Mouse (Mus musculus) Patski (cell line): Measurements from ENCODE around the gene Nab2. TPM values are rescaled to one million over a fixed set of nuclear protein-coding genes. Genes with fewer than 3 reads are reported as not detected.
"Not testable (repeated sequence)": the region's sequence is repeated elsewhere in the genome, so short reads cannot be mapped to it uniquely, and the experiment has no call there.

Experiments
- ATAC-seq: fragments of 100-300 bp; one replicate; pipeline ENCODE4 v1.8.0; 2021
- CTCF ChIA-PET: fragments of 350-600 bp; sonication (Branson Sonifier 250); formaldehyde crosslinking; loops from one replicate; lab custom pipeline; 2022; ENCODE audit warnings: inconsistent platforms; lab: Charles Lee
- POLR2A ChIA-PET: fragments of 350-600 bp; sonication (Branson Sonifier 250); formaldehyde crosslinking; loops from one replicate; lab custom pipeline; 2022; ENCODE audit warnings: antibody characterized with exemption, inconsistent platforms; lab: Charles Lee
- DNase-seq: peaks from one replicate; pipeline ENCODE4 v3.0.0-alpha.2; 2011; ENCODE audit warnings: low read depth, low spot score
- H3K27me3 ChIP-seq: fragments of 371-371 bp; one replicate; pipeline ENCODE4 v1.5.1; 2021
- CTCF ChIP-seq: fragments of 100-300 bp; IDR thresholded peaks from one replicate; pipeline ENCODE4 v1.5.1; 2021
- in situ Hi-C: fragments of 300-500 bp; cut with MboI; formaldehyde crosslinking; loops from 3 replicates; pipeline ENCODE4 v1.11.1; 2018; ENCODE audit warnings: low pct_unique_long_range_greater_than_20kb, mixed read lengths
- polyA plus RNA-seq: library from polyadenylated mRNA; unstranded; gene quantifications from one replicate; pipeline ENCODE4 v1.2.3, GENCODE M21; 2021

The Nab2 gene
- polyA plus RNA-seq, 1 experiment from 2014 or later = 31.8 TPM

DNA sequence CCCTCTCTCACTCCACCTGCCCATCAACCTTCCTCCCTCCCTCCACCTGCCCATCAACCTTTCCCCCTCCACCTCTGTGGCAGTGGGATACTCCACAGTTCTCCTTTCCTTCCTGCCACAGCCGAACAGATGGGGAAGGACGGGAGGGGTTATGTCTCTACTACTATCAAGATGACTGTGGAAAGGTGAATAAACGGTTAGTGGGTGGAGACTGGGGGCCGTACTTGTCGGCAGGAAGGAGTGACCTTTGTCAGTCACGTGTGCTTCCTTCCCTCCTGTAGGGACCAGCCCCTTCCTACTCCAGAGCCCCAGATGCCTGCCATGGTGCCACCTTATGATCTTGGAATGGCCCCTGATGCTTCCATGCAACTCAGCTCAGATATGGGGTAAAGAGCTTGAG is 10.3 kb downstream of the Nab2 start:
- DNase-seq (no peak), ATAC-seq (no peak)
- no peak for TF ChIP-seq CTCF
- POLR2A ChIA-PET = no interaction called here
- in situ Hi-C loops = loop anchor here (25.0 kb wide), 3 partner anchors 371 to 1254 kb away; partner anchors contain the start of genes Bloc1s1, Cd63, Cdk4 and March9
- CTCF ChIA-PET = no interaction called here
- H3K27me3 ChIP-seq = no peaks in the 10 kb centered on the region

- DNase-seq, POLR2A ChIA-PET, ATAC-seq, H3K27me3 ChIP-seq, CTCF ChIA-PET: not testable (repeated sequence)
- in situ Hi-C loops = loop anchor here (25.0 kb wide), 3 partner anchors 370 to 1255 kb away; partner anchors contain the start of genes Bloc1s1, Cd63, Cdk4 and March9
Measured at GRCm38 (mm10) chr10:127657617-127658016, 10.8 kb downstream of the Nab2 start.

DNA sequence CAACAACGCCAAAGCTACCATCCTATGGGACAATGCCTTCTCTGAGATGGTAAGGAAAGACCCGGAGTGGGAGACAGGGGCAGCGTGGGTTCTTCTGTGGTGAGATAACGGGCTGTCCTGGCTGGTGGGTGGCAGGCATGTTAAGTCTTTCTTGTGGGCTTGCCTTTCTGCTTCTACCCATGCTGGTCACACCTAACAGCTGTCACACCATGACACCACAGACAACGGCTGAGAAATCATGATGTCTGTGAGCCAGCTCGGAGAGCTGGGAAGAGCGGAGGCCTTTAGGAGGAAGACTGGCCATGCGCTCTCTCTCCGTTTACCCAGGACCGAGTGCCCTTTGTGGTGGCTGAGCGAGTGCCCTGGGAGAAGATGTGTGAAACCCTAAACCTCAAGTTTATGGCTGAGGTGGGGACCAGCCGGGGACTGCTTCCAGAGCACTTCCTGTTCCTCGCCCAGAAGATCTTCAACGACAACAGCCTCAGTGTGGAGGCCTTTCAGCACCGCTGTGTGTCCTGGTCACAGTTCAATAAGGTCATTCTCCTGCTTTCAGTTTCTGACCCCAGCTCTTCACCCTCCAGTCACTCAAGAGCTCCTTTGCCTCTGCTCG is 13.3 kb downstream of the Nab2 start:
- no peak for DNase-seq
- no peaks in the 10 kb centered on the region for H3K27me3 ChIP-seq
- ChIA-PET POLR2A (interaction anchor here (0.9 kb wide), 1 partner anchor 12 kb away, joined by 3 read pairs; the partner anchor contains the start of gene Stat6), CTCF (no interaction called here)
- no peak for ATAC-seq
- in situ Hi-C loops = loop anchor here (25.0 kb wide), 3 partner anchors 368 to 1257 kb away; partner anchors contain the start of genes Bloc1s1, Cd63, Cdk4 and March9
- no peak for TF ChIP-seq CTCF

- in situ Hi-C loops = loop anchor here (25.0 kb wide), 3 partner anchors 366 to 1259 kb away; partner anchors contain the start of genes Bloc1s1, Cd63, Cdk4 and March9
- ChIA-PET POLR2A (no interaction called here), CTCF (no interaction called here)
- H3K27me3 ChIP-seq = no peaks in the 10 kb centered on the region
- ATAC-seq (no peak), DNase-seq (no peak)
- TF ChIP-seq CTCF = no peak
Measured at GRCm38 (mm10) chr10:127652906-127653638, 15.3 kb downstream of the Nab2 start.

DNA sequence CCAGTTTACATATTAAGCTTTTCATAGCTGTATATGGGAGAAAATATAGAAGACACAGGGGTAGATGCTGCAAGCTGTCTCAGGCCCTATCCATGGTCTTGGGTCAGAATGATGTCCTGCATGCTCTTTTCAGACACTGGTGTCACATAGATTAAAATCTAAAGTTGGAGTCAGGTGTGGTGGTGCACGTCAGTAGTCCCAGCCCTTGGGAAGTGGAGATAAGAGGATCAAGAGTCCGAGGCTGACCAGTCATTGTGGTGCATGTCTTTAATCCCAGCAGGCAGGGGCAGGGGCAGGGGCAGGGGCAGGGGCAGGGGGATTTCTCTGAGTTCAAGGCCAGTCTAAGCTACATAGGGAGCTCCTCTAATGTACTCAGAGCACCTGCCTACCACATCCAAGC is 22.6 kb downstream of the Nab2 start:
- in situ Hi-C loops = no loop called here
- H3K27me3 ChIP-seq = no peaks in the 10 kb centered on the region
- ChIA-PET CTCF (interaction anchor here (1.5 kb wide), 1 partner anchor 15 kb away, joined by 5 read pairs; no protein-coding TSS in a partner anchor), POLR2A (interaction anchor here (1.1 to 3.9 kb wide), 2 partner anchors 16 to 128 kb away, joined by 4 to 25 read pairs; no protein-coding TSS in a partner anchor)
- TF ChIP-seq CTCF = no peak
- ATAC-seq (no peak), DNase-seq (no peak)

- no peaks in the 10 kb centered on the region for H3K27me3 ChIP-seq
- ATAC-seq = peak; percentile 68
- no peak for DNase-seq
- ChIA-PET CTCF (interaction anchor here (0.7 to 2.2 kb wide), 5 partner anchors 20 to 33 kb away, joined by 3 to 7 read pairs (median 5); no protein-coding TSS in a partner anchor), POLR2A (interaction anchor here (1.0 to 3.9 kb wide), 8 partner anchors 12 to 27 kb away, joined by 3 to 25 read pairs (median 4); partner anchors contain the start of genes Lrp1, Nab2 and Nemp1)
- in situ Hi-C loops = loop anchor here (5.0 kb wide), 1 partner anchor 94 kb away; the partner anchor contains the start of gene Zbtb39
- TF ChIP-seq CTCF = no peak
Measured at GRCm38 (mm10) chr10:127643553-127644238, 24.7 kb downstream of the Nab2 start.

DNA sequence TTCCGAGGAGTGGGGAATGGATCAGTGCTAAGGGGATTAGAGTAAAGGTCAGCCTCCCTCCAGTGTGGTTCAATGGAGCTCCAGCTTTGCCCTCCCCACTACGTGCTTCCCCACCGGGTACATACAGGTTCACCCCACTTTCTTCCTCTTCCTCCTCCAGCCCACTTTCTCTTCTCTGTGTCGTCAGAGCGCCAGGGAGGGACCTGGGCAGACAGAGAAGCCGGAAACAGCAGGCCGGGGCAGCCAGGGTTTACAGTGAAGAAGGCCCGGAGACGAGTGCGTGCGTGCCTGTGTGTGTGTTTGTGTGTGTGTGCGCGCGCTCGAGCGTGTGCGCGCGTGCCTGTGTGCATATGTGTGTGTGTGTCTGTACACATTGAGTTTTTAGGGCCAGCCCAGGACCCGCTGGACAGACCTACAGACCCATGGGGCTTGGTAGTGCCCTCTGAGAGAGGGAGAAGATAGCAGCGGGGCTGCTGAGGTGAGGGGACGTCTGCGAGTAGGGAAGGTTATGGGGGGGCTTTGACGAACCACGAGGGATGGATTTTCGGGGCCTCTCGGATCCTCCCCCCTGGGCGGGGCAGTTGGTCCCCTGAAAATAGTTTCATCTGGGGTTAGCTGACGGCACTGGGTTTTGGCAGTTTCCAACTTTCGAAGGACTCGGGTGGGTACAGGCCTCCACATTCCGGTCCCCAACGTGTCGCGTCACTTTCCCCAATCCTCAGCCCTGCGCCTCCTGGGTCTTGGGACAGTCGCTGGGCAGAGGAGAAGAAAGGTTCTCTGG is 25.4 kb downstream of the Nab2 start, which contains the start of gene Stat6:
Gene Stat6 (plus strand): TSS at position 215 of the 781 bp plus-strand sequence.
- CTCF ChIA-PET = interaction anchor here (0.8 to 2.4 kb wide), 15 partner anchors 10 to 365 kb away, joined by 3 to 18 read pairs (median 5); partner anchors contain the start of gene Nemp1
- POLR2A ChIA-PET = interaction anchor here (1.0 to 3.9 kb wide), 11 partner anchors 11 to 34 kb away, joined by 3 to 25 read pairs (median 4); partner anchors contain the start of genes Lrp1, Nab2 and Nemp1
- DNase-seq (peak; percentile 31), ATAC-seq (peak; percentile 68)
- TF ChIP-seq CTCF = no peak
- H3K27me3 ChIP-seq = no peaks in the 10 kb centered on the region
- in situ Hi-C loops = loop anchor here (5.0 kb wide), 1 partner anchor 94 kb away; the partner anchor contains the start of gene Zbtb39

DNA sequence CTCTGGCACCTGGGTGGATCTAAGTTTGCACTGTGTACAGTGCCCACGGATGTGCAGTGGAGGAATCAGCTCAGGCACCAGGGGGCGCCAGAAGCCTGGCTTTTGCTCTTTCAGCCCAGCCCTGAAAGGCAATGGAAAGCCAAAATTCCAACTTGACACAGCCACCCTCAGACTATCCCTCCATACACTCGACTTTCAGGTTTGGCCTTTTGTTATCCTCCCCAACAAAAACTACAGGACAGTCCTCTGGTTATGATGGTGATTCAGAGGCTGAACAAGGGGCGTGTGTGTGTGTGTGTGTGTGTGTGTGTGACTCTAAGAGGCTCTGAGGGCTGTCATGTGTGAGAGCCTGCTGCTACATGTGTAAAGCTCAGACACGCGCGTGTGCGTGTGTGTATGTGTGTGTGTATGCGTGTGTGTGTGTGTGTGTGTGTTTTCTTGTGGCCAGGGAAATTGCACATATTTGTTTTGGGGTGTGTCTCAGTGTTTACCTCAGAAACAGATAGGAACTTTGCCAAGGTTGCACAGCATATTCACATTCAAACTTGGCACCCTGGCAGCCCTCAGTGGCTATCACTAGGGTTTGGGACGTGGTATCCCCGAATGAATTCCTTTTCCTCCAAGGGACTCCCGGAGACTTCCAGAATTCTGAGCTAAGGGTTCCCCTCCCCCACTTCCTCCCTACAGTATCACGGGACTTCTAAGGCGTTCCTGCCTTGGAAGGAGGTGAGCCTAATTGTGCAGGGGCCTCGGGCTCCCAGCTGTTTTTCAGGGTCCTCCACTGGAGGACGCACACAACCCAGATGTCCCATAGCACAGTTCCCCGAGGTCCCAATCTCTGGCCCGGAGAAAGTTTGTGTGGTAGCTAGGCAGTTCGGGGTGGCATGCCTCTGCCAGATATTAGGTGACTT is 26.3 kb downstream of the Nab2 start:
- TF ChIP-seq CTCF = peak; percentile 96
- ChIA-PET POLR2A (interaction anchor here (0.6 to 3.9 kb wide), 8 partner anchors 10 to 97 kb away, joined by 3 to 25 read pairs (median 6); partner anchors contain the start of gene Nemp1), CTCF (interaction anchor here (0.8 to 2.4 kb wide), 17 partner anchors 9 to 366 kb away, joined by 3 to 18 read pairs (median 4); partner anchors contain the start of gene Nemp1)
- peak; percentile 36 for ATAC-seq
- H3K27me3 ChIP-seq = no peaks in the 10 kb centered on the region
- DNase-seq = peak; percentile 49
- in situ Hi-C loops = loop anchor here (5.0 kb wide), 1 partner anchor 95 kb away; the partner anchor contains the start of gene Zbtb39
